Mouse (Mus musculus): ENCODE measurements around the gene Lingo1. TPM values are rescaled to one million over a fixed set of nuclear protein-coding genes. Genes with fewer than 3 reads are reported as not detected.

Lingo1 gene
- not detected for total RNA-seq (2023)

DNA sequence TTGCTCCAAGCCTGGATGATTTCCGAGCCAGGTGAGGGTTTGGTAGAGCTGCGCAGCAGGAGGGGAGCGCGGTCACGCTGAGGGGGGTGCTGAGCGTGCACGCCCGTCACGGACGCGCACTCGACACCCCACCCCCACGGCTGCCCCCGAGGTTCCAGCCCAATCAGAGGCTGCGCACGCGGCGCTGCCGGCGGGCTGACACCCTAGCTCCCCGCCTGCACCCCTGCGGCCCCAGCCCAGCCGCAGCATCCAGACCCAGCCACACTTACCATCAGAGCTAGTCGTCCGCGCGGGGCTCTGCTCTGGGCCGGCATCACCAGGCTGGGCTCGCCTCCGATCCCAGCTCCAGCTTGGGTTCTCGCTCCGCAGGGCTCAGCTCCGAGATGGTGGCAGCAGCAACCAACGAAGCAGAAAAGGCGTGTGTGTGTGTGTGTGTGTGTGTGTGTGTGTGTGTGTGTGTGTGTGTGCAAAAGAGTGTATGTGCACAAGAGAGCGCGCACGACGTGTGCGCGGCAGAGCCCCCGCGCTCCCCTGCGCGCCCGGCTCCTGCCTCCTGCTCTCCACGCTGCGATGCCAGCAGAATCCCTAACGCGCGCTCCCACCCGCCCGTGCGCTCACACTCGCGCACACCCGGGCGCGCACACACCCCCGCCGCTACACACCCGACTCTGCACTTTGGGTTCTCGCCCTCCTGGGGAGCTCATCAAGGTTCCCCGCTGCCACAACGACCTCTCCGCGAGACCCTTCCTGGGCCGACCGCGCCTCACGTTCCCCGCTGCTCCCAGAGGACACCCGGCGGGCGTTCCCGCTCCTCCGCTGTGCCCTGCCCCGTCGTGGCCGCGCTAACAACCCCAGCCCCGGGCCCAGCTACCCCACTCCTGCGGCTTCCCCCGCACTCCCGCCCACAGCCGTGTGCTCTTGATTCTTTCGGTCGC is at the start of gene Lingo1:
Gene Lingo1, minus strand, starts transcription at position 748 of the 935 bp plus-strand sequence.

Other genes with a start within 250 kb of the Lingo1 start
- not detected for gene Odf3l1, start 68.2 kb upstream of the Lingo1 start, total RNA-seq (2023)
- not detected for gene Cspg4, start 68.6 kb upstream of the Lingo1 start, total RNA-seq (2023)
- gene Snx33, start 131.9 kb upstream of the Lingo1 start, total RNA-seq (2023): 14.1 TPM
- gene Imp3, start 141.0 kb upstream of the Lingo1 start, total RNA-seq (2023): 88.9 TPM
- 8.1 TPM for gene Snupn, start 154.4 kb upstream of the Lingo1 start, total RNA-seq (2023)
- gene Ptpn9, start 198.5 kb upstream of the Lingo1 start, total RNA-seq (2023): 14.0 TPM

All from CD4-positive naive resting alpha-beta T cell, adult 57 days (primary cell).